Mouse (Mus musculus): ENCODE data around the gene Unc5a. TPM values are rescaled to one million over a fixed set of nuclear protein-coding genes. Genes with fewer than 3 reads are reported as not detected.

Unc5a gene
- polyA plus RNA-seq, 2 experiments: 2.2 to 3.3 TPM

GRCm38 (mm10) chr13:55024215-55024614, 75.0 kb downstream of the Unc5a start:
- Histone ChIP-seq H3K27me3 (ENCODE audit: control insufficient read depth, insufficient read depth, low read length) (no peaks in the 10 kb centered on the region), H3K36me3 (ENCODE audit: control insufficient read depth, insufficient read depth, low read length) (peaks cover 12% of the 10 kb centered on the region), H3K9me3 (ENCODE audit: control insufficient read depth, low read length) (no peaks in the 10 kb centered on the region), H3K9ac (ENCODE audit: low read depth, low read length, severe bottlenecking) (no peak overlapping the region), H3K27ac (replicated peaks; ENCODE audit: low read depth, low read length) (no peak overlapping the region), H3K4me2 (replicated peaks; ENCODE audit: low read depth, low read length, severe bottlenecking) (no peak overlapping the region), H3K4me1 (ENCODE audit: control insufficient read depth, insufficient read depth, low read length) (no peaks in the 10 kb centered on the region), H3K4me3 (replicated peaks; ENCODE audit: low read length) (no peak overlapping the region)
- ATAC-seq (ENCODE audit: low FRiP score, low read depth) (no peak), DNase-seq (ENCODE audit: low spot score) (no peak)
- TF ChIP-seq POLR2A (IDR thresholded peaks at IDR 0.05; ENCODE audit: borderline replicate concordance, extremely low read depth, insufficient read depth, insufficient read length): no peak
- WGBS: 85% methylated on average over 2 of the region's 2 CpGs

- Histone ChIP-seq H3K27ac (replicated peaks; ENCODE audit: low read depth, low read length) (no peak overlapping the region), H3K4me1 (ENCODE audit: control insufficient read depth, insufficient read depth, low read length) (no peaks in the 10 kb centered on the region), H3K4me2 (replicated peaks; ENCODE audit: low read depth, low read length, severe bottlenecking) (no peak overlapping the region), H3K27me3 (ENCODE audit: control insufficient read depth, insufficient read depth, low read length) (no peaks in the 10 kb centered on the region), H3K9ac (ENCODE audit: low read depth, low read length, severe bottlenecking) (no peak overlapping the region), H3K36me3 (ENCODE audit: control insufficient read depth, insufficient read depth, low read length) (peaks cover 8% of the 10 kb centered on the region; the same call in 1 of the 2 replicates), H3K9me3 (ENCODE audit: control insufficient read depth, low read length) (no peaks in the 10 kb centered on the region), H3K4me3 (replicated peaks; ENCODE audit: low read length) (no peak overlapping the region)
- no peak for DNase-seq (ENCODE audit: low spot score)
- ATAC-seq (ENCODE audit: low FRiP score, low read depth): no peak
- TF ChIP-seq POLR2A (IDR thresholded peaks at IDR 0.05; ENCODE audit: borderline replicate concordance, extremely low read depth, insufficient read depth, insufficient read length): no peak
- WGBS: 97% methylated on average over 2 of the region's 2 CpGs
Observed at GRCm38 (mm10) chr13:55040016-55040415, 90.8 kb downstream of the Unc5a start.

GRCm38 (mm10) chr13:55047706-55048105, 98.5 kb downstream of the Unc5a start:
- no peaks in the 10 kb centered on the region for H3K9me3 ChIP-seq (ENCODE audit: control insufficient read depth, low read length)
- no peak overlapping the region for H3K4me3 ChIP-seq (replicated peaks; ENCODE audit: low read length)
- peaks cover 11% of the 10 kb centered on the region; the same call in 1 of the 2 replicates for H3K36me3 ChIP-seq (ENCODE audit: control insufficient read depth, insufficient read depth, low read length)
- H3K4me1 ChIP-seq (ENCODE audit: control insufficient read depth, insufficient read depth, low read length): no peaks in the 10 kb centered on the region
- ATAC-seq (ENCODE audit: low FRiP score, low read depth): no peak
- H3K27me3 ChIP-seq (ENCODE audit: control insufficient read depth, insufficient read depth, low read length): no peaks in the 10 kb centered on the region
- H3K9ac ChIP-seq (ENCODE audit: low read depth, low read length, severe bottlenecking): no peak overlapping the region
- DNase-seq (ENCODE audit: low spot score): no peak
- 74% methylated on average over 3 of the region's 3 CpGs for WGBS
- H3K27ac ChIP-seq (replicated peaks; ENCODE audit: low read depth, low read length): no peak overlapping the region
- no peak overlapping the region for H3K4me2 ChIP-seq (replicated peaks; ENCODE audit: low read depth, low read length, severe bottlenecking)
- TF ChIP-seq POLR2A (IDR thresholded peaks at IDR 0.05; ENCODE audit: borderline replicate concordance, extremely low read depth, insufficient read depth, insufficient read length): no peak

Other genes with a start within 250 kb of the Unc5a start
- gene Cdhr2, start 247.9 kb upstream of the Unc5a start, polyA plus RNA-seq (2012; rRNA removed): 0.06 and 0.08 TPM in 2 replicates
- gene Cdhr2, start 247.9 kb upstream of the Unc5a start, polyA plus RNA-seq (2014; fragmentation: Nextera tagmentation; extraction: Ambion mirVana): 0.06 TPM in 1 of 2 replicates, not detected in the other
- gene Gprin1, start 199.5 kb upstream of the Unc5a start, polyA plus RNA-seq (2012; rRNA removed): 0.70 and 0.87 TPM in 2 replicates
- 0.32 and 0.67 TPM in 2 replicates for gene Gprin1, start 199.5 kb upstream of the Unc5a start, polyA plus RNA-seq (2014; fragmentation: Nextera tagmentation; extraction: Ambion mirVana)
- gene Sncb, start 182.8 kb upstream of the Unc5a start, polyA plus RNA-seq (2012; rRNA removed): 0.30 TPM in 1 of 2 replicates, not detected in the other
- 0.40 TPM in 1 of 2 replicates, not detected in the other for gene Sncb, start 182.8 kb upstream of the Unc5a start, polyA plus RNA-seq (2014; fragmentation: Nextera tagmentation; extraction: Ambion mirVana)
- gene Eif4e1b, start 165.4 kb upstream of the Unc5a start, polyA plus RNA-seq (2012; rRNA removed): not detected in 2 replicates
- gene Eif4e1b, start 165.4 kb upstream of the Unc5a start, polyA plus RNA-seq (2014; fragmentation: Nextera tagmentation; extraction: Ambion mirVana): not detected in 2 replicates
- gene Tspan17, start 160.0 kb upstream of the Unc5a start, polyA plus RNA-seq (2012; rRNA removed): 2.0 and 2.6 TPM in 2 replicates
- 4.4 TPM in 2 replicates for gene Tspan17, start 160.0 kb upstream of the Unc5a start, polyA plus RNA-seq (2014; fragmentation: Nextera tagmentation; extraction: Ambion mirVana)
- gene Hk3, start 72.0 kb downstream of the Unc5a start, polyA plus RNA-seq (2012; rRNA removed): 1.7 and 1.9 TPM in 2 replicates
- 1.5 and 1.6 TPM in 2 replicates for gene Hk3, start 72.0 kb downstream of the Unc5a start, polyA plus RNA-seq (2014; fragmentation: Nextera tagmentation; extraction: Ambion mirVana)
- 17.5 and 28.5 TPM in 2 replicates for gene Uimc1, start 150.9 kb downstream of the Unc5a start, polyA plus RNA-seq (2012; rRNA removed)
- gene Uimc1, start 150.9 kb downstream of the Unc5a start, polyA plus RNA-seq (2014; fragmentation: Nextera tagmentation; extraction: Ambion mirVana): 27.1 and 30.6 TPM in 2 replicates
- gene Zfp346, start 155.9 kb downstream of the Unc5a start, polyA plus RNA-seq (2012; rRNA removed): 48.6 and 50.8 TPM in 2 replicates
- gene Zfp346, start 155.9 kb downstream of the Unc5a start, polyA plus RNA-seq (2014; fragmentation: Nextera tagmentation; extraction: Ambion mirVana): 27.0 and 28.9 TPM in 2 replicates
- not detected in 2 replicates for gene Gm17617, start 184.1 kb downstream of the Unc5a start, polyA plus RNA-seq (2012; rRNA removed)
- gene Gm17617, start 184.1 kb downstream of the Unc5a start, polyA plus RNA-seq (2014; fragmentation: Nextera tagmentation; extraction: Ambion mirVana): not detected in 2 replicates
- gene Fgfr4, start 203.2 kb downstream of the Unc5a start, polyA plus RNA-seq (2012; rRNA removed): 38.9 and 47.4 TPM in 2 replicates
- gene Fgfr4, start 203.2 kb downstream of the Unc5a start, polyA plus RNA-seq (2014; fragmentation: Nextera tagmentation; extraction: Ambion mirVana): 10.9 and 12.1 TPM in 2 replicates

All from limb, embryonic 14.5 days (tissue).